Mouse (Mus musculus): ENCODE data around the gene Slc25a1. TPM values are rescaled to one million over a fixed set of nuclear protein-coding genes. Genes with fewer than 3 reads are reported as not detected.

Gene Slc25a1
- polyA plus RNA-seq, 1 experiment from 2014 or later = 117 TPM

- no peak overlapping the region for H3K9ac ChIP-seq (ENCODE audit: low read length)
- ATAC-seq (ENCODE audit: insufficient read depth, low FRiP score) = no peak
- no peak overlapping the region for H3K4me2 ChIP-seq (ENCODE audit: low read depth, low read length)
- 0 out of 2 replicates have a peak, but pooled peaks cover 3% of the 10 kb centered on the region for H3K36me3 ChIP-seq (ENCODE audit: control insufficient read depth, insufficient read depth, low read length)
- 85% methylated on average over 4 of the region's 4 CpGs for WGBS
- peaks cover 22% of the 10 kb centered on the region for H3K4me1 ChIP-seq (ENCODE audit: control insufficient read depth, insufficient read depth, low read length)
- H3K9me3 ChIP-seq (replicated peaks; ENCODE audit: control insufficient read depth, low read length) = no peaks in the 10 kb centered on the region
- H3K4me3 ChIP-seq (replicated peaks; ENCODE audit: low read length) = no peak overlapping the region
- no peak overlapping the region for H3K27ac ChIP-seq (ENCODE audit: low read length)
- no peaks in the 10 kb centered on the region for H3K27me3 ChIP-seq (ENCODE audit: control insufficient read depth, insufficient read depth, low read length)
Measured at GRCm38 (mm10) chr16:17879571-17879970, 48.4 kb downstream of the Slc25a1 start.

- H3K4me2 ChIP-seq (ENCODE audit: low read depth, low read length) = no peak overlapping the region
- H3K9ac ChIP-seq (ENCODE audit: low read length) = no peak overlapping the region
- peaks cover 4% of the 10 kb centered on the region; the same call in 1 of the 2 replicates for H3K4me1 ChIP-seq (ENCODE audit: control insufficient read depth, insufficient read depth, low read length)
- H3K9me3 ChIP-seq (replicated peaks; ENCODE audit: control insufficient read depth, low read length) = no peaks in the 10 kb centered on the region
- H3K27me3 ChIP-seq (ENCODE audit: control insufficient read depth, insufficient read depth, low read length) = no peaks in the 10 kb centered on the region
- no peak overlapping the region for H3K4me3 ChIP-seq (replicated peaks; ENCODE audit: low read length)
- 0 out of 2 replicates have a peak, but pooled peaks cover 3% of the 10 kb centered on the region for H3K36me3 ChIP-seq (ENCODE audit: control insufficient read depth, insufficient read depth, low read length)
- ATAC-seq (ENCODE audit: insufficient read depth, low FRiP score) = no peak
- WGBS = 87% methylated on average over 1 of the region's 1 CpGs
- no peak overlapping the region for H3K27ac ChIP-seq (ENCODE audit: low read length)
Measured at GRCm38 (mm10) chr16:17876096-17876495, 51.9 kb downstream of the Slc25a1 start.

Other genes starting within 250 kb of the Slc25a1 start
- 39.2 and 42.5 TPM in 2 replicates for gene Med15, start 195.3 kb downstream of the Slc25a1 start, polyA plus RNA-seq (2015; fragmentation: Nextera tagmentation; extraction: Ambion mirVana)
- 56.7 and 57.7 TPM in 2 replicates for gene Klhl22, start 168.6 kb downstream of the Slc25a1 start, polyA plus RNA-seq (2015; fragmentation: Nextera tagmentation; extraction: Ambion mirVana)
- 4.8 and 7.3 TPM in 2 replicates for gene Scarf2, start 130.9 kb downstream of the Slc25a1 start, polyA plus RNA-seq (2015; fragmentation: Nextera tagmentation; extraction: Ambion mirVana)
- not detected in 2 replicates for gene B830017H08Rik, start 95.1 kb downstream of the Slc25a1 start, polyA plus RNA-seq (2015; fragmentation: Nextera tagmentation; extraction: Ambion mirVana)
- gene Car15, start 89.9 kb downstream of the Slc25a1 start, polyA plus RNA-seq (2015; fragmentation: Nextera tagmentation; extraction: Ambion mirVana) = 2.4 and 3.7 TPM in 2 replicates
- gene Gm20518, start 36.5 kb downstream of the Slc25a1 start, polyA plus RNA-seq (2015; fragmentation: Nextera tagmentation; extraction: Ambion mirVana) = 0.32 and 0.46 TPM in 2 replicates
- 0.04 TPM in 1 of 2 replicates, not detected in the other for gene Tssk1, start 34.0 kb downstream of the Slc25a1 start, polyA plus RNA-seq (2015; fragmentation: Nextera tagmentation; extraction: Ambion mirVana)
- 80.6 and 88.8 TPM in 2 replicates for gene Dgcr2, start 29.7 kb downstream of the Slc25a1 start, polyA plus RNA-seq (2015; fragmentation: Nextera tagmentation; extraction: Ambion mirVana)
- gene Tssk2, start 29.6 kb downstream of the Slc25a1 start, polyA plus RNA-seq (2015; fragmentation: Nextera tagmentation; extraction: Ambion mirVana) = not detected in 2 replicates
- gene Ess2, start 16.9 kb downstream of the Slc25a1 start, polyA plus RNA-seq (2015; fragmentation: Nextera tagmentation; extraction: Ambion mirVana) = 31.3 and 33.7 TPM in 2 replicates
- gene Gsc2, start 13.2 kb downstream of the Slc25a1 start, polyA plus RNA-seq (2015; fragmentation: Nextera tagmentation; extraction: Ambion mirVana) = not detected in 2 replicates
- not detected in 2 replicates for gene Vpreb2, start 52.2 kb upstream of the Slc25a1 start, polyA plus RNA-seq (2015; fragmentation: Nextera tagmentation; extraction: Ambion mirVana)
- gene Dgcr6, start 124.6 kb upstream of the Slc25a1 start, polyA plus RNA-seq (2015; fragmentation: Nextera tagmentation; extraction: Ambion mirVana) = 67.7 and 69.2 TPM in 2 replicates
- 15.3 and 17.8 TPM in 2 replicates for gene Prodh, start 162.0 kb upstream of the Slc25a1 start, polyA plus RNA-seq (2015; fragmentation: Nextera tagmentation; extraction: Ambion mirVana)
- 0.84 and 1.0 TPM in 2 replicates for gene Rtn4r, start 199.4 kb upstream of the Slc25a1 start, polyA plus RNA-seq (2015; fragmentation: Nextera tagmentation; extraction: Ambion mirVana)